Mouse (Mus musculus) heart, adult 2 months (tissue): ENCODE measurements at regions not wholly inside any gene's neighbourhood (a gene's known extent, or its start where the extent isn't known, plus 50 kb on each side); places are given as distances from the start of the nearest gene placed in this dataset.

Experiments
- CTCF ChIP-seq: fragments of 200-600 bp; IDR thresholded peaks from 2 replicates; pipeline ENCODE4 v1.8.1; 2022; ENCODE audit warnings: antibody characterized with exemption, mild to moderate bottlenecking, moderate library complexity
- EP300 ChIP-seq: fragments of 200-500 bp; IDR thresholded peaks from 2 replicates; pipeline ENCODE4 v1.6.1; 2011; ENCODE audit warnings: low read depth, low read length, control low read depth; ENCODE audit not compliant: insufficient read depth

DNA sequence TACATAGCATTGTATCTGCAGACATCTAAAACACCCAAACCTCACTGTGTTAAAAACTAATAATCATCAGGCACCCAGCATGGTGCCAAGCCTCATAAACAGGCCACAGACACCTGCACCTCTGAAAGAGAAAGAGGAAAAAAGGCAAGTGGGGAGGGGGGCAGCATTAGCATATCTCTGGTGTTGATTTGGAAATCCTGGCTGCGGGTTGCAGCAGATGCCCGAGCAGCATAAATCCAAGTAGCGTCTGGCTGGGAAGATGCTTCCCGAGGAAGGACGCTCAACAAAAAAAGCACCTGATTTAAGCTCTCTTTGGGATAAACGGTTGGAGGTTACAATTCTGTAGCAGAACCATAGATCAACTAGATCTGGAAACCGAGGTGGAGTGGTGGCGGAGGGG lies 74.3 kb upstream of the Sh3bp4 start:
- TF ChIP-seq EP300, result no peak
- TF ChIP-seq CTCF, result no peak
